Mouse (Mus musculus): ENCODE data around the gene Sft2d2. TPM values are rescaled to one million over a fixed set of nuclear protein-coding genes. Genes with fewer than 3 reads are reported as not detected.

Gene Sft2d2
- total RNA-seq, 2 experiments from 2014 or later: 5.4 to 8.2 TPM

GRCm38 (mm10) chr1:165192102-165192501 lies 2.1 kb downstream of the Sft2d2 start:
- no peak for ATAC-seq (replicated peaks; ENCODE audit: low FRiP score, poor library complexity, severe bottlenecking)

GRCm38 (mm10) chr1:165191611-165192010 lies 2.6 kb downstream of the Sft2d2 start:
- ATAC-seq (replicated peaks; ENCODE audit: low FRiP score, poor library complexity, severe bottlenecking): no peak

GRCm38 (mm10) chr1:165190571-165191273 lies 3.5 kb downstream of the Sft2d2 start:
- ATAC-seq (replicated peaks; ENCODE audit: low FRiP score, poor library complexity, severe bottlenecking): no peak

GRCm38 (mm10) chr1:165190068-165190467 lies 4.2 kb downstream of the Sft2d2 start:
- no peak for ATAC-seq (replicated peaks; ENCODE audit: low FRiP score, poor library complexity, severe bottlenecking)

- no peak for ATAC-seq (replicated peaks; ENCODE audit: low FRiP score, poor library complexity, severe bottlenecking)
These were observed 5.2 kb downstream of the Sft2d2 start for GRCm38 (mm10) chr1:165188806-165189580.

- no peak for ATAC-seq (replicated peaks; ENCODE audit: low FRiP score, poor library complexity, severe bottlenecking)
These were observed 6.9 kb downstream of the Sft2d2 start for GRCm38 (mm10) chr1:165187357-165187756.

GRCm38 (mm10) chr1:165186491-165186890 lies 7.7 kb downstream of the Sft2d2 start:
- ATAC-seq (replicated peaks; ENCODE audit: low FRiP score, poor library complexity, severe bottlenecking): no peak

GRCm38 (mm10) chr1:165185116-165185515 lies 9.1 kb downstream of the Sft2d2 start:
- ATAC-seq (replicated peaks; ENCODE audit: low FRiP score, poor library complexity, severe bottlenecking): no peak

- ATAC-seq (replicated peaks; ENCODE audit: low FRiP score, poor library complexity, severe bottlenecking): no peak
These were observed 10.1 kb downstream of the Sft2d2 start for GRCm38 (mm10) chr1:165184178-165184577.

GRCm38 (mm10) chr1:165183400-165183799 lies 10.8 kb downstream of the Sft2d2 start:
- ATAC-seq (replicated peaks; ENCODE audit: low FRiP score, poor library complexity, severe bottlenecking): no peak

GRCm38 (mm10) chr1:165179321-165179720 lies 14.9 kb downstream of the Sft2d2 start:
- no peak for ATAC-seq (replicated peaks; ENCODE audit: low FRiP score, poor library complexity, severe bottlenecking)

GRCm38 (mm10) chr1:165178075-165178474 lies 16.2 kb downstream of the Sft2d2 start:
- no peak for ATAC-seq (replicated peaks; ENCODE audit: low FRiP score, poor library complexity, severe bottlenecking)

- no peak for ATAC-seq (replicated peaks; ENCODE audit: low FRiP score, poor library complexity, severe bottlenecking)
These were observed 20.1 kb downstream of the Sft2d2 start for GRCm38 (mm10) chr1:165174059-165174616.

- no peak for ATAC-seq (replicated peaks; ENCODE audit: low FRiP score, poor library complexity, severe bottlenecking)
These were observed 23.0 kb downstream of the Sft2d2 start for GRCm38 (mm10) chr1:165171277-165171676.

GRCm38 (mm10) chr1:165170157-165170556 lies 24.1 kb downstream of the Sft2d2 start:
- ATAC-seq (replicated peaks; ENCODE audit: low FRiP score, poor library complexity, severe bottlenecking): no peak

GRCm38 (mm10) chr1:165169462-165169861 lies 24.8 kb downstream of the Sft2d2 start:
- ATAC-seq (replicated peaks; ENCODE audit: low FRiP score, poor library complexity, severe bottlenecking): no peak

- ATAC-seq (replicated peaks; ENCODE audit: low FRiP score, poor library complexity, severe bottlenecking): no peak
These were observed 29.3 kb downstream of the Sft2d2 start for GRCm38 (mm10) chr1:165164920-165165319.

- ATAC-seq (replicated peaks; ENCODE audit: low FRiP score, poor library complexity, severe bottlenecking): no peak
These were observed 33.4 kb downstream of the Sft2d2 start, which contains the start of gene Tbx19 for GRCm38 (mm10) chr1:165160723-165161405. Gene Tbx19, minus strand, starts transcription at chr1:165160773.

GRCm38 (mm10) chr1:165158841-165159240 lies 35.4 kb downstream of the Sft2d2 start:
- no peak for ATAC-seq (replicated peaks; ENCODE audit: low FRiP score, poor library complexity, severe bottlenecking)

- no peak for ATAC-seq (replicated peaks; ENCODE audit: low FRiP score, poor library complexity, severe bottlenecking)
These were observed 40.1 kb downstream of the Sft2d2 start for GRCm38 (mm10) chr1:165154162-165154561.
